Mouse (Mus musculus) spleen, postnatal 14 days (tissue): ENCODE measurements around the gene Fam184b.
A peak's percentile ranks its signal among the peaks of the same experiment; 100 is the strongest.
"Not testable (repeated sequence)": the region's sequence is repeated elsewhere in the genome, so short reads cannot be mapped to it uniquely, and the experiment has no call there.

ENCODE experiments used
- DNase-seq, 2 experiments: peaks; one replicate each; pipeline ENCODE4 v3.0.0; 2021 to 2022; ENCODE audit warnings: low spot score in 2 of 2

Fam184b gene

GRCm38 (mm10) chr5:45638806-45639714 is at the start of gene Fam184b:
Fam184b (minus strand) TSS chr5:45639614.
- no peak for DNase-seq

- no peak for DNase-seq
Observed at GRCm38 (mm10) chr5:45689152-45689551, 49.7 kb upstream of the Fam184b start.

- no peak for DNase-seq
Observed at GRCm38 (mm10) chr5:45686223-45686622, 46.8 kb upstream of the Fam184b start.

GRCm38 (mm10) chr5:45685243-45685642 is 45.8 kb upstream of the Fam184b start:
- no peak for DNase-seq

- no peak for DNase-seq
Observed at GRCm38 (mm10) chr5:45683388-45683787, 44.0 kb upstream of the Fam184b start.

GRCm38 (mm10) chr5:45679955-45680354 is 40.5 kb upstream of the Fam184b start:
- no peak for DNase-seq

GRCm38 (mm10) chr5:45677639-45678038 is 38.2 kb upstream of the Fam184b start:
- DNase-seq, result no peak

GRCm38 (mm10) chr5:45675032-45675431 is 35.6 kb upstream of the Fam184b start:
- DNase-seq, result no peak

GRCm38 (mm10) chr5:45670894-45671494 is 31.6 kb upstream of the Fam184b start:
- DNase-seq, result no peak

GRCm38 (mm10) chr5:45670280-45670670 is 30.9 kb upstream of the Fam184b start:
- DNase-seq, result no peak

- peak; percentile 100 for DNase-seq
Observed at GRCm38 (mm10) chr5:45669598-45670279, 30.3 kb upstream of the Fam184b start, which contains the start of gene Ncapg. Ncapg (plus strand) TSS chr5:45669919.

- DNase-seq, result no peak
Observed at GRCm38 (mm10) chr5:45669234-45669597, 29.8 kb upstream of the Fam184b start.

- DNase-seq, result no peak
Observed at GRCm38 (mm10) chr5:45668831-45669230, 29.4 kb upstream of the Fam184b start.

- no peak for DNase-seq
Observed at GRCm38 (mm10) chr5:45668324-45668723, 28.9 kb upstream of the Fam184b start.

GRCm38 (mm10) chr5:45658406-45658805 is 19.0 kb upstream of the Fam184b start:
- not testable (repeated sequence) for DNase-seq

- DNase-seq, result no peak
Observed at GRCm38 (mm10) chr5:45651026-45651703, 11.8 kb upstream of the Fam184b start.

- DNase-seq, result no peak
Observed at GRCm38 (mm10) chr5:45639715-45640092, 290 bp upstream of the Fam184b start.

GRCm38 (mm10) chr5:45638378-45638777 is 1.0 kb downstream of the Fam184b start:
- no peak for DNase-seq

- no peak for DNase-seq
Observed at GRCm38 (mm10) chr5:45629470-45629869, 9.9 kb downstream of the Fam184b start.

- no peak for DNase-seq
Observed at GRCm38 (mm10) chr5:45627771-45628170, 11.6 kb downstream of the Fam184b start.

GRCm38 (mm10) chr5:45621511-45621910 is 17.9 kb downstream of the Fam184b start:
- DNase-seq, result no peak

GRCm38 (mm10) chr5:45599056-45599455 is 40.4 kb downstream of the Fam184b start:
- DNase-seq, result no peak
